Mouse (Mus musculus) spleen, adult 12 weeks (tissue): Measurements from ENCODE around the gene Arglu1.

Experiments
- DNase-seq: peaks from one replicate; pipeline ENCODE4 v3.0.0; 2022; ENCODE audit warnings: low spot score

Gene Arglu1

GRCm38 (mm10) chr8:8658426-8659224, 31.7 kb downstream of the Arglu1 start:
- DNase-seq, result no peak

GRCm38 (mm10) chr8:8657692-8658355, 32.5 kb downstream of the Arglu1 start:
- DNase-seq, result no peak

- no peak for DNase-seq
Observed at GRCm38 (mm10) chr8:8656578-8657441, 33.5 kb downstream of the Arglu1 start.

GRCm38 (mm10) chr8:8655346-8656340, 34.7 kb downstream of the Arglu1 start:
- DNase-seq, result no peak

- DNase-seq, result no peak
Observed at GRCm38 (mm10) chr8:8653906-8654489, 36.3 kb downstream of the Arglu1 start.

- no peak for DNase-seq
Observed at GRCm38 (mm10) chr8:8653343-8653742, 37.0 kb downstream of the Arglu1 start.

- no peak for DNase-seq
Observed at GRCm38 (mm10) chr8:8652388-8652787, 37.9 kb downstream of the Arglu1 start.

GRCm38 (mm10) chr8:8649944-8650343, 40.4 kb downstream of the Arglu1 start:
- no peak for DNase-seq

GRCm38 (mm10) chr8:8649536-8649935, 40.8 kb downstream of the Arglu1 start:
- DNase-seq, result no peak

- no peak for DNase-seq
Observed at GRCm38 (mm10) chr8:8648686-8649085, 41.6 kb downstream of the Arglu1 start.

- DNase-seq, result no peak
Observed at GRCm38 (mm10) chr8:8647824-8648223, 42.5 kb downstream of the Arglu1 start.

GRCm38 (mm10) chr8:8647319-8647718, 43.0 kb downstream of the Arglu1 start:
- DNase-seq, result no peak

GRCm38 (mm10) chr8:8644160-8644915, 46.0 kb downstream of the Arglu1 start:
- DNase-seq, result no peak

GRCm38 (mm10) chr8:8640264-8640588, 50.1 kb downstream of the Arglu1 start:
- DNase-seq, result no peak

- no peak for DNase-seq
Observed at GRCm38 (mm10) chr8:8639569-8640263, 50.6 kb downstream of the Arglu1 start.

- no peak for DNase-seq
Observed at GRCm38 (mm10) chr8:8631394-8631793, 58.9 kb downstream of the Arglu1 start.

GRCm38 (mm10) chr8:8624017-8624416, 66.3 kb downstream of the Arglu1 start:
- no peak for DNase-seq

- DNase-seq, result no peak
Observed at GRCm38 (mm10) chr8:8623486-8623885, 66.8 kb downstream of the Arglu1 start.

GRCm38 (mm10) chr8:8622476-8622875, 67.8 kb downstream of the Arglu1 start:
- DNase-seq, result no peak

- DNase-seq, result no peak
Observed at GRCm38 (mm10) chr8:8622031-8622430, 68.3 kb downstream of the Arglu1 start.
